15 mouse cellular contexts compared by ENCODE assay signal in the genomic region with DNA sequence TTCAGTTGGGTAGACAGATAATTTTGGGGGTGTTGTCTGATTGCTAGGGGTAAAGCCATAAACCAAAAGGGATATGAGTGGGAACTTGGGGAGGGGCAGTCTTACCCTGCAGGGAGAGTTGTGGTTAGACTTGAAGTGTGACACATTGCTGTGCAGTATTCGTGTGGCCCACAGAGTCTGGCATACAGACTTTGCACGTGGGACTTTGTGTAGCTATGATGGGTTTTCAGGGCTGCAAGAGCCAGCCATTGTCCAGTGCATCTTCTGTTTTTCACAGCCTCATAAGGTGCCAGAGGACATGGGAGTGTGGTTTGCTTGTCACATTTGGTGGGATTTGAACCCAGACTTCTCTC. TPM values are rescaled to one million over a fixed set of nuclear protein-coding genes. Genes with fewer than 3 reads are reported as not detected.
DNase-seq lines count a peak whose midpoint lies in the region; ATAC-seq and TF ChIP-seq lines count a peak whose summit lies in the region.
"Had no signal": no experiment of that assay in that cellular context is flagged by ENCODE, and none has a peak within 500 bp of the region (broad histone marks: within the 10 kb centered on the region; RNA-seq: fewer than 3 reads in every experiment).

No protein-coding gene starts in this region.

- H3K4me3 ChIP-seq in gastrocnemius, adult 2 months: no peak overlapping the region
- H3K4me3 ChIP-seq in liver, postnatal 0 days (ENCODE audit: low read depth, low read length): no peak overlapping the region
- no peak overlapping the region for H3K4me3 ChIP-seq in liver, embryonic 11.5 days (ENCODE audit: low read depth, low read length)
- H3K4me3 ChIP-seq in C2C12 (ENCODE audit: insufficient read depth, poor library complexity, severe bottlenecking): peak overlapping the region; percentile 23
- H3K4me3 ChIP-seq in intestine, embryonic 16.5 days (ENCODE audit: low read length): peak overlapping the region; percentile 35
- H3K4me3 ChIP-seq: heart, embryonic 15.5 days; limb, embryonic 12.5 days; neural tube, embryonic 15.5 days had no signal

- peaks cover 47% of the 10 kb centered on the region for H3K79me3 ChIP-seq in C2C12 (ENCODE audit: low read depth)

- no peak overlapping the region for H3K4me2 ChIP-seq in liver, postnatal 0 days (ENCODE audit: low read depth, low read length)
- H3K4me2 ChIP-seq in liver, embryonic 11.5 days: no peak overlapping the region
- H3K4me2 ChIP-seq in intestine, embryonic 16.5 days (ENCODE audit: low read depth, low read length): peak overlapping the region; percentile 22
- H3K4me2 ChIP-seq: heart, embryonic 15.5 days; limb, embryonic 12.5 days; neural tube, embryonic 15.5 days had no signal

- H3K4me1 ChIP-seq in liver, postnatal 0 days (ENCODE audit: insufficient read depth): peaks cover 26% of the 10 kb centered on the region
- peaks cover 22% of the 10 kb centered on the region for H3K4me1 ChIP-seq in liver, embryonic 11.5 days (replicated peaks; ENCODE audit: control insufficient read depth, insufficient read depth, low read length)
- peaks cover 39% of the 10 kb centered on the region for H3K4me1 ChIP-seq in intestine, embryonic 16.5 days (ENCODE audit: control insufficient read depth, insufficient read depth, low read length)

- 24% methylated on average over 2 of the region's 2 CpGs for WGBS in liver, postnatal 0 days (ENCODE audit: insufficient replicate concordance)
- 54% methylated on average over 2 of the region's 2 CpGs for WGBS in liver, embryonic 11.5 days
- WGBS in intestine, embryonic 16.5 days: 47% methylated on average over 2 of the region's 2 CpGs

- no peaks in the 10 kb centered on the region for H3K36me3 ChIP-seq in liver, postnatal 0 days (replicated peaks; ENCODE audit: insufficient read depth, low read length)
- H3K36me3 ChIP-seq in liver, embryonic 11.5 days (ENCODE audit: control insufficient read depth, insufficient read depth, low read length): no peaks in the 10 kb centered on the region
- H3K36me3 ChIP-seq in C2C12 (ENCODE audit: control insufficient read depth, insufficient read depth): peaks cover 22% of the 10 kb centered on the region
- H3K36me3 ChIP-seq in intestine, embryonic 16.5 days (ENCODE audit: control insufficient read depth, insufficient read depth, low read length): no peaks in the 10 kb centered on the region; the same call in 1 of the 2 replicates
- H3K36me3 ChIP-seq: neural tube, embryonic 15.5 days had no signal

- no peak for DNase-seq in gastrocnemius, adult 2 months
- no peak for DNase-seq in gastrocnemius, adult 8-10 months (ENCODE audit: low spot score in 2 of 2)
- DNase-seq in liver, postnatal 0 days: no peak
- DNase-seq in liver, embryonic 11.5 days (ENCODE audit: low spot score): no peak
- no peak for DNase-seq in adrenal gland, postnatal 36 days
- no peak for DNase-seq in layer of hippocampus, adult 18-20 months (ENCODE audit: low spot score in 2 of 2)
- DNase-seq: B cell, adult 2 months; cerebellum, postnatal 36 days; kidney, adult 11 months had no signal

- intact Hi-C loops in gastrocnemius, adult 2 months (cut with DNase I): no loop called here

- peaks cover 70% of the 10 kb centered on the region for H3K79me2 ChIP-seq in C2C12 (ENCODE audit: control insufficient read depth, insufficient read depth)

- no peak for ATAC-seq in liver, postnatal 0 days
- no peak for ATAC-seq in liver, embryonic 11.5 days (replicated peaks; ENCODE audit: low FRiP score)
- no peak for ATAC-seq in intestine, embryonic 16.5 days
- ATAC-seq: midbrain, embryonic 16.5 days had no signal

- TF ChIP-seq EP300 in liver, postnatal 0 days (IDR thresholded peaks at IDR 0.05; ENCODE audit: low read depth): no peak

- no peak for TF ChIP-seq CTCF in gastrocnemius, adult 2 months (IDR thresholded peaks at IDR 0.05)
- TF ChIP-seq CTCF in liver, postnatal 0 days (IDR thresholded peaks at IDR 0.05; ENCODE audit: low read depth): no peak
- no peak for TF ChIP-seq CTCF in C2C12 (IDR thresholded peaks at IDR 0.05; ENCODE audit: control insufficient read depth, insufficient read depth, insufficient read length)

- peak overlapping the region; percentile 62 for H3K27ac ChIP-seq in gastrocnemius, adult 2 months
- H3K27ac ChIP-seq in liver, postnatal 0 days (ENCODE audit: low read depth): peak overlapping the region; percentile 41; the same call in 1 of the 2 replicates
- no peak overlapping the region for H3K27ac ChIP-seq in liver, embryonic 11.5 days (ENCODE audit: low read depth, low read length)
- peak overlapping the region; percentile 86 for H3K27ac ChIP-seq in intestine, embryonic 16.5 days (ENCODE audit: low read length)
- H3K27ac ChIP-seq: limb, embryonic 12.5 days; neural tube, embryonic 15.5 days had no signal

- H3ac ChIP-seq in C2C12 (ENCODE audit: control insufficient read depth, insufficient read length, low read depth): peak overlapping the region; percentile 43

- H3K9ac ChIP-seq in liver, postnatal 0 days (replicated peaks): no peak overlapping the region
- H3K9ac ChIP-seq in liver, embryonic 11.5 days (ENCODE audit: low read depth, low read length): no peak overlapping the region
- H3K9ac ChIP-seq in intestine, embryonic 16.5 days (ENCODE audit: low read depth, low read length): peak overlapping the region; percentile 57; the same call in 1 of the 2 replicates
- H3K9ac ChIP-seq: heart, embryonic 15.5 days; limb, embryonic 12.5 days; neural tube, embryonic 15.5 days had no signal

- H3K27me3 ChIP-seq in liver, postnatal 0 days (ENCODE audit: insufficient read depth, low read length): no peaks in the 10 kb centered on the region
- no peaks in the 10 kb centered on the region for H3K27me3 ChIP-seq in liver, embryonic 11.5 days (replicated peaks; ENCODE audit: control insufficient read depth, insufficient read depth, low read length)
- no peaks in the 10 kb centered on the region for H3K27me3 ChIP-seq in C2C12 (ENCODE audit: control insufficient read depth, insufficient read depth, insufficient read length)
- no peaks in the 10 kb centered on the region for H3K27me3 ChIP-seq in intestine, embryonic 16.5 days (replicated peaks; ENCODE audit: control insufficient read depth, insufficient read depth, low read length)
- H3K27me3 ChIP-seq: heart, embryonic 15.5 days; limb, embryonic 12.5 days; neural tube, embryonic 15.5 days had no signal

- no peaks in the 10 kb centered on the region for H3K9me3 ChIP-seq in liver, postnatal 0 days (ENCODE audit: low read length)
- no peaks in the 10 kb centered on the region for H3K9me3 ChIP-seq in liver, embryonic 11.5 days (ENCODE audit: control insufficient read depth, low read length)
- H3K9me3 ChIP-seq in intestine, embryonic 16.5 days (ENCODE audit: control insufficient read depth, low read length): no peaks in the 10 kb centered on the region
- H3K9me3 ChIP-seq: heart, embryonic 15.5 days; limb, embryonic 12.5 days; neural tube, embryonic 15.5 days had no signal

TF ChIP-seq in C2C12, 6 proteins besides CTCF, POLR2A, EP300 and RAD21:
- TF ChIP-seq USF1 (IDR thresholded peaks at IDR 0.05; ENCODE audit: low read depth): no peak
- no peak for TF ChIP-seq FOSL1 (IDR thresholded peaks at IDR 0.05; ENCODE audit: insufficient read depth, low read length, poor library complexity, severe bottlenecking)
- peak; percentile 83 for TF ChIP-seq MAX (IDR thresholded peaks at IDR 0.05)
- no peak for TF ChIP-seq MYOD1 (IDR thresholded peaks at IDR 0.05; ENCODE audit: control insufficient read depth, insufficient read length, low read depth)
- no peak for TF ChIP-seq MYOG (IDR thresholded peaks at IDR 0.05; ENCODE audit: control insufficient read depth, extremely low read depth, insufficient read length)
- TF ChIP-seq CEBPB (IDR thresholded peaks at IDR 0.05; ENCODE audit: low read depth): no peak

RNA-seq across cellular contexts. Expression of gene Lpp, which starts 55.2 kb away (rescaled TPM):
- 10 to 100 TPM; 17.7 to 18.0 TPM for total RNA-seq in gastrocnemius, adult 2 months (2021)
- 10 to 100 TPM; 15.7 to 19.6 (median 16.5) TPM for total RNA-seq in gastrocnemius, adult 8-10 months (2022)
- 9.1 and 10.7 TPM in 2 replicates for polyA plus RNA-seq in liver, postnatal 0 days (2015; fragmentation: Nextera tagmentation; extraction: Ambion mirVana)
- polyA plus RNA-seq in liver, embryonic 11.5 days (2014; fragmentation: Nextera tagmentation; extraction: Ambion mirVana): 19.5 and 21.2 TPM in 2 replicates
- 9.6 TPM for polyA plus RNA-seq in C2C12 (2012; fragmentation: generic; extraction: Trizol)
- polyA plus RNA-seq in intestine, embryonic 16.5 days (2015; fragmentation: Nextera tagmentation; extraction: Ambion mirVana): 64.7 and 66.5 TPM in 2 replicates
- 10 to 100 TPM; 70.3 to 80.3 TPM for total RNA-seq in adrenal gland, postnatal 36 days (2021)
- 1 to 10 TPM; 7.5 to 7.8 TPM for total RNA-seq in layer of hippocampus, adult 18-20 months (2021)

Comparison
In these comparisons a context has a peak if more than half of its experiments do, and no peak if none do; other contexts are left out.
1. H3K4me3 ChIP-seq: peak in C2C12 (single experiment) and intestine, embryonic 16.5 days (single experiment); none in gastrocnemius, adult 2 months (single experiment), liver, postnatal 0 days (single experiment) and liver, embryonic 11.5 days (single experiment).